Comparison of ENCODE assay signal across 9 mouse cellular contexts in the genomic region with DNA sequence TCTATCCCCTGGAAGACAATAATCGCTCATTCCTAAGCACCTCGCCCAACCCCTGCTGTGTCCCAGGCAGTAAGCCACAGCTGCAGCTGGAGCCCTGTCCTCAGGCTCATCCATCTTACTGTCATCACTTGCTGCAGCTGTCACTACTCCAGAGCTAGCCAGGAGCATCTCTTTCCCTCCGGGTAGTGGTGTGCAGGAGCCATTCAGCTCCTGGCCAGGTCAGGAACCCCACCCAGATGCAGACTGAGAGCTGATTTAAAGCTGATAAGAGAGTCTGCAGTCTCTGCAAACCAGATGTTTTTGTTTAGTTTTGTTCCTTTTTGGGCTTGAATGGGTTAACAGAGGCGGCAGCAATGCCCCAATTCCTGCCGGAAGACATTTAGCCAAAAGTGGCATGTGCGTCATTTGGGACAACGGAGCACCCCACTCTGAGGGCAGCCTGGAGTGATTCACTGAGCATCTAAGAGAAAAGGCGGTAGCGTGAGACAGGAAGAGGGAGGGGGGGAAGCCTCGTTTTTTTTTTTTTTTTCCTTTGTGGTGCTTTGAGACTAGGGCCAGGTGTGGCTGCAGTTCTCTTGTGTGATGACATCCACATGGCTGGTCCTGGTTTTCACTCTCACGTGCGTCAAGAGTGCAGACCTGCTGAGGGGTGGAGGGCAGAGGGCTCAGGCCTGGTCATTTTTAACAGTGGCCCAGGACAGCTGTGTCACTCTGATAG. TPM values are rescaled to one million over a fixed set of nuclear protein-coding genes. Genes with fewer than 3 reads are reported as not detected.
DNase-seq lines count a peak whose midpoint lies in the region; ATAC-seq and TF ChIP-seq lines count a peak whose summit lies in the region.
"Had no signal": no experiment of that assay in that cellular context is flagged by ENCODE, and none has a peak within 500 bp of the region (broad histone marks: within the 10 kb centered on the region; RNA-seq: fewer than 3 reads in every experiment).

No protein-coding gene starts in this region.

- no peak for TF ChIP-seq CTCF in liver, postnatal 0 days (IDR thresholded peaks at IDR 0.05; ENCODE audit: low read depth)

- ATAC-seq in midbrain, embryonic 13.5 days = peak; percentile 36; the same call in 1 of the 2 replicates
- ATAC-seq in heart, embryonic 13.5 days (ENCODE audit: extremely low read depth, insufficient number of reproducible peaks, low FRiP score, low TSS enrichment) = no peak
- ATAC-seq in midbrain, embryonic 14.5 days (ENCODE audit: low FRiP score, low TSS enrichment) = no peak
- no peak for ATAC-seq in liver, postnatal 0 days

- no peaks in the 10 kb centered on the region for H3K27me3 ChIP-seq in midbrain, embryonic 13.5 days
- H3K27me3 ChIP-seq in midbrain, embryonic 10.5 days (ENCODE audit: low read depth, poor library complexity, severe bottlenecking) = peaks cover 5% of the 10 kb centered on the region
- peaks cover 36% of the 10 kb centered on the region for H3K27me3 ChIP-seq in heart, embryonic 13.5 days (replicated peaks)
- H3K27me3 ChIP-seq in midbrain, embryonic 14.5 days (ENCODE audit: control insufficient read depth, insufficient read depth, low read length) = no peaks in the 10 kb centered on the region
- no peaks in the 10 kb centered on the region for H3K27me3 ChIP-seq in liver, postnatal 0 days (ENCODE audit: insufficient read depth, low read length)
- H3K27me3 ChIP-seq: stomach, embryonic 15.5 days had no signal

- no peak overlapping the region for H3K4me3 ChIP-seq in midbrain, embryonic 13.5 days (replicated peaks)
- H3K4me3 ChIP-seq in midbrain, embryonic 10.5 days = no peak overlapping the region
- H3K4me3 ChIP-seq in heart, embryonic 13.5 days = no peak overlapping the region
- H3K4me3 ChIP-seq in midbrain, embryonic 14.5 days (replicated peaks; ENCODE audit: low read depth, low read length) = no peak overlapping the region
- H3K4me3 ChIP-seq in liver, postnatal 0 days (ENCODE audit: low read depth, low read length) = no peak overlapping the region
- H3K4me3 ChIP-seq: stomach, embryonic 15.5 days had no signal

- no peak for TF ChIP-seq EP300 in liver, postnatal 0 days (IDR thresholded peaks at IDR 0.05; ENCODE audit: low read depth)

- WGBS in midbrain, embryonic 13.5 days = 14% methylated on average over 12 of the region's 12 CpGs
- WGBS in midbrain, embryonic 10.5 days = 19% methylated on average over 12 of the region's 12 CpGs
- 10% methylated on average over 12 of the region's 12 CpGs for WGBS in heart, embryonic 13.5 days
- WGBS in midbrain, embryonic 14.5 days = 13% methylated on average over 12 of the region's 12 CpGs
- 8% methylated on average over 12 of the region's 12 CpGs for WGBS in liver, postnatal 0 days (ENCODE audit: insufficient replicate concordance)

- H3K36me3 ChIP-seq in midbrain, embryonic 13.5 days = peaks cover 13% of the 10 kb centered on the region
- no peaks in the 10 kb centered on the region for H3K36me3 ChIP-seq in midbrain, embryonic 10.5 days
- no peaks in the 10 kb centered on the region for H3K36me3 ChIP-seq in heart, embryonic 13.5 days
- peaks cover 5% of the 10 kb centered on the region; the same call in 1 of the 2 replicates for H3K36me3 ChIP-seq in midbrain, embryonic 14.5 days (ENCODE audit: control insufficient read depth, insufficient read depth, low read length)
- H3K36me3 ChIP-seq in liver, postnatal 0 days (replicated peaks; ENCODE audit: insufficient read depth, low read length) = no peaks in the 10 kb centered on the region
- H3K36me3 ChIP-seq: stomach, embryonic 15.5 days had no signal

- H3K9ac ChIP-seq in midbrain, embryonic 13.5 days (replicated peaks) = no peak overlapping the region
- H3K9ac ChIP-seq in heart, embryonic 13.5 days = no peak overlapping the region
- no peak overlapping the region for H3K9ac ChIP-seq in midbrain, embryonic 14.5 days (replicated peaks; ENCODE audit: low read length)
- no peak overlapping the region for H3K9ac ChIP-seq in liver, postnatal 0 days (replicated peaks)
- H3K9ac ChIP-seq: stomach, embryonic 15.5 days had no signal

- H3K27ac ChIP-seq in midbrain, embryonic 13.5 days = 0 out of 2 replicates have a peak overlapping the region, but pooled peaks have one; percentile 14
- H3K27ac ChIP-seq in midbrain, embryonic 10.5 days (replicated peaks) = no peak overlapping the region
- H3K27ac ChIP-seq in heart, embryonic 13.5 days (replicated peaks) = no peak overlapping the region
- no peak overlapping the region for H3K27ac ChIP-seq in midbrain, embryonic 14.5 days (replicated peaks; ENCODE audit: low read depth, low read length)
- no peak overlapping the region for H3K27ac ChIP-seq in liver, postnatal 0 days (ENCODE audit: low read depth)
- H3K27ac ChIP-seq: stomach, embryonic 15.5 days had no signal

- H3K4me1 ChIP-seq in midbrain, embryonic 13.5 days (replicated peaks) = peaks cover 25% of the 10 kb centered on the region
- H3K4me1 ChIP-seq in midbrain, embryonic 10.5 days = peaks cover 26% of the 10 kb centered on the region
- H3K4me1 ChIP-seq in heart, embryonic 13.5 days = peaks cover 22% of the 10 kb centered on the region
- H3K4me1 ChIP-seq in midbrain, embryonic 14.5 days (ENCODE audit: control insufficient read depth, insufficient read depth, low read length) = peaks cover 6% of the 10 kb centered on the region
- H3K4me1 ChIP-seq in liver, postnatal 0 days (ENCODE audit: insufficient read depth) = no peaks in the 10 kb centered on the region

- H3K9me3 ChIP-seq in midbrain, embryonic 13.5 days = no peaks in the 10 kb centered on the region
- no peaks in the 10 kb centered on the region for H3K9me3 ChIP-seq in midbrain, embryonic 10.5 days (replicated peaks)
- no peaks in the 10 kb centered on the region for H3K9me3 ChIP-seq in heart, embryonic 13.5 days
- no peaks in the 10 kb centered on the region for H3K9me3 ChIP-seq in midbrain, embryonic 14.5 days (ENCODE audit: control insufficient read depth, low read length)
- no peaks in the 10 kb centered on the region for H3K9me3 ChIP-seq in liver, postnatal 0 days (ENCODE audit: low read length)
- H3K9me3 ChIP-seq: stomach, embryonic 15.5 days had no signal

- DNase-seq in cerebellum, adult 11-12 months = peak; percentile 37
- DNase-seq in cerebellum, adult 8-10 months = no peak
- no peak for DNase-seq in midbrain, embryonic 10.5 days (ENCODE audit: low spot score)
- DNase-seq in midbrain, embryonic 14.5 days = peak; percentile 31
- no peak for DNase-seq in spleen, postnatal 10 days (ENCODE audit: low spot score in 2 of 2)
- DNase-seq in liver, postnatal 0 days = no peak

- no peak overlapping the region for H3K4me2 ChIP-seq in midbrain, embryonic 13.5 days (replicated peaks)
- H3K4me2 ChIP-seq in heart, embryonic 13.5 days = peak overlapping the region; percentile 11; the same call in 1 of the 2 replicates
- no peak overlapping the region for H3K4me2 ChIP-seq in midbrain, embryonic 14.5 days (ENCODE audit: low read length)
- no peak overlapping the region for H3K4me2 ChIP-seq in liver, postnatal 0 days (ENCODE audit: low read depth, low read length)
- H3K4me2 ChIP-seq: stomach, embryonic 15.5 days had no signal

RNA-seq across cellular contexts. Expression of gene Syt13, which starts 33.2 kb away (rescaled TPM):
- 62.3 and 99.1 TPM in 2 replicates for polyA plus RNA-seq in midbrain, embryonic 13.5 days (2015; fragmentation: Nextera tagmentation; extraction: Ambion mirVana)
- 11.1 and 15.0 TPM in 2 replicates for polyA plus RNA-seq in midbrain, embryonic 10.5 days (2016; fragmentation: Nextera tagmentation; extraction: Ambion mirVana)
- polyA plus RNA-seq in heart, embryonic 13.5 days (2015; fragmentation: Nextera tagmentation; extraction: Ambion mirVana) = 0.68 and 0.99 TPM in 2 replicates
- polyA plus RNA-seq in midbrain, embryonic 14.5 days (2014; fragmentation: Nextera tagmentation; extraction: Ambion mirVana) = 44.9 and 48.9 TPM in 2 replicates
- polyA plus RNA-seq in liver, postnatal 0 days (2015; fragmentation: Nextera tagmentation; extraction: Ambion mirVana) = 0.06 and 0.19 TPM in 2 replicates

Comparison
In these comparisons a context has a peak if more than half of its experiments do, and no peak if none do; other contexts are left out.
1. DNase-seq: peak in cerebellum, adult 11-12 months (single experiment) and midbrain, embryonic 14.5 days (single experiment); none in cerebellum, adult 8-10 months (single experiment), midbrain, embryonic 10.5 days (single experiment), spleen, postnatal 10 days (0 of 2) and liver, postnatal 0 days (single experiment).